Mouse (Mus musculus) urinary bladder, adult 2 months (tissue): ENCODE measurements at regions not wholly inside any gene's neighbourhood (a gene's known extent, or its start where the extent isn't known, plus 50 kb on each side); places are given as distances from the start of the nearest gene placed in this dataset.

Source experiments
- DNase-seq: peaks from one replicate; pipeline ENCODE4 v3.0.0; 2022; ENCODE audit warnings: low spot score

- no peak for DNase-seq
Observed at GRCm38 (mm10) chr12:35863141-35863540, 62.3 kb upstream of the Agr3 start.

GRCm38 (mm10) chr12:35853159-35853558, 72.3 kb upstream of the Agr3 start:
- DNase-seq, result no peak

DNA sequence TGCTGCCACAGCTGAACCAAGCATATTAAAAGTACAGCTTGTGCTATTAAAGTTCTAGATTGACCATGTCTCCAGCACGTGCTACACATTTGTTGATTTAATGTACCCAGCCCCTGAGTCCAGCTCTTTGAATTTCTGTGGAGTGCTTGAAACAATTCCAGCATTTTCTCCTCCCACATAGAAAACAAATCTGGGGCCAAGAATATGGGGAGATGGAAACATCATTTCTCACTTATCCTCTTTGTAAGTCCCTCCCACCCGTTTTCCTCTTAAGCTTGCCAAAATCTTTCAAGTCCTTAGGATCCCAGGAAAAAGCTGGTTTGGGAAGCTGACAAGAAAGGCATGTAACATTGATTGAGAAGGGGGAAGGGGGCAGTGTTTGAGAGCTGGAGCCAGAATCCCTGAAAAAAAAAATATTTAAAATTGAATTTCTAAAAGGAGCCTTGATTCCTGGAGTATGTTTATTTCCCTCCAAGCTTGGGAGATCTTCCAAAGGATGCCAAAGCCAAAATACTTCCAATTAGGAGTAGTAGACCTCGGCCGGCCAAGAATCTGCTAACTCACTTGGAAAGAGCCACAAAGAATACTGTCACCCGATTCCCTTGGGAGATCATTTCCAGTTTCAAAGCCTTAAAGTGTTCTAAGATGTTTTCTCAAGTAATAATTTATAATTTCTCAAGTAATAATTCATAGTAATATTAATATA, 78.4 kb upstream of the Agr3 start:
- no peak for DNase-seq

GRCm38 (mm10) chr12:35836946-35837345, 88.5 kb upstream of the Agr3 start:
- no peak for DNase-seq

- DNase-seq, result no peak
Observed at GRCm38 (mm10) chr12:35833285-35833684, 92.1 kb upstream of the Agr3 start.

GRCm38 (mm10) chr12:35831922-35832512, 93.4 kb upstream of the Agr3 start:
- no peak for DNase-seq

DNA sequence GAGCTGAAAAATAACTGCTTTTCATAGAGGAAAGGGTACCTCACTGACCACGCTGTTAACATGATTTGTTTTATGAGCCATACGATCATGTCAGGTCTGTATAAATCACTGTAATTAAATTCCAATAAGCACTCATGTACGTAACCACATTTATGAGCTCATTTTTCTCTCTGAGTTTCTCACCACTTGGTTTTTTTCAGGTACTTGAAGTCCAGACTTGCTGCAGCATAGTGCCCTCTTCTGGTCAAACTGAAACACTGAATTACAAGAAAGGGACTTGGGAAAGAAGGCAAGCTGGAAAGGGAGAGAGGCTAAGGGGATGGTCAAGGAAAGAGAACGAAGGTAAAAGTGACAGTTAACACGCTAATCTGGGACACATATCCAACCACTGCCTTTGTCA, 94.2 kb upstream of the Agr3 start:
- no peak for DNase-seq

DNA sequence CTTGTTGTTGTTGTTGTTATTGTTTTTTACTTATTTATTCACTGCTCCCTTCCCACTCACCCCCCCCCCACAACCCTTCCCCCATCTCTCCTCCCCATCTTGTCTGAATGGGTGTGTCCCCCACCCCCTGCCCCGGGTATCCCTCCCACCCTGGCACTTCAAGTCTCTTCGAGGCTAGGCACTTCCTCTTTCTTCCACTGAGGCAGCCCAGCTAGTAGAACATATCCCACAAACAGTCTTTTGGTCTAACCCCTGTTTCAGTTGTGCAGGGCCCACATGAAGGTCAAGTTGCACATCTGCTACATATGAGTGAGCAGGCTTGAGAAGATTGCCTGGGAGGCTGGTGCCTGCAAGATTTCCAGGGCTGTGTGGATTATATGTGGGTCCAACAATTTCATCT, 97.6 kb upstream of the Agr3 start:
- no peak for DNase-seq

DNA sequence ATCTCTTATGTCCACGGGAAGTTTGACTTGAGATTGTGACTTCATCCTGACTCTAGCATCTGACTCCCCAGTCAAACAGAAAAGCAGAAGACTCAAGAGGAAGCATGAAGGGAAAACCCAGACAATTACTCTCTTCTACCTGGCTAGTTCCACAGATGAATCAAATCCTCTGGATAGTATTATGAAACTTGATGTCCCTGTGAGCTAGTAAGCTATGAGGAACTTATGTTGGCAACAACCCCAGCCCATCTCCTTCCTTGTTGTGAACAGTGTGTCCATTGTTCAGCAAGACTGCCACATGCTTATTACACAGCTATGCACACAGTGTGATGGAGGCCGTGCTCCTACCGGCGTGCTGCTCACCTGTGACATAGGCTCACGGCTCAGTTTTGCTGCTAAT, 98.4 kb upstream of the Agr3 start:
- no peak for DNase-seq

DNA sequence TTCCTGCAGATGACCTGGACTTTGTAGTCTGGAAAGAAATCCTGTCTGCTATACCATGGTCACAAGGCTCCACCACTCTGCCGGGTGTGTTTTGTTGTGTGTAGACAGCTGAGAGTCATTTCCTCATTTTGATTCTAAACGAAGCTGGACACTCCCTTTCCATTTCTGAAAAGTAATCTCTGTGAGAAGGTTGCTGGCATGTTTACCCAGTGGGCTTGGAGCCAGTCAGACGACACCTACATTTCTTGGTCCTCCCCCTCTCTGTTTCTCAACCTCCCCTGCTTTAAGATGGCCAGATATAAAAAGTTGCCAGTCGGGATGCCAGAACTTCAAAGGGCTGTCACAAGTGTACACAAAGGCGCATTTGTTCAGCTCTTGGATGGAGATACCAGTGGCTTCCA, 100.8 kb upstream of the Agr3 start:
- peak; percentile 28 for DNase-seq

GRCm38 (mm10) chr12:35799261-35799660, 126.2 kb upstream of the Agr3 start:
- DNase-seq, result no peak

DNA sequence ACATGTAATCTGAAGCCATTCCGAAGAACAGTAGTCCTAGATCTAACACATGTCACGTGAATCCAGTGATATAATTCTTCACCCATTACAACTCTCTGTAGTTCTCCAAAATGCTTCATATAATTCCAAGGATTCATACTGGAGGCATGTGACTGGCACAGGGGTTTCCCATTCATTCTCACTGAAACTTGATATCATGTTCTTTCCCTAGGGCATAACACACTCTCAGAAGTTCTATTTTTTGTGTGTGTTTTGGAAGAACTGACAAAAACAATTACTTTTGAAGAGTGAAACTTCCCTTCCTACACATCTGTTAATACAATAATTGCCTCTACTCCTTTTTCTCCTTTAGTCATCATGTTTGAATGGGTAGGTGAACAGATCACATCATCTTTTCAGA, 150.0 kb upstream of the Agr3 start:
- no peak for DNase-seq

DNA sequence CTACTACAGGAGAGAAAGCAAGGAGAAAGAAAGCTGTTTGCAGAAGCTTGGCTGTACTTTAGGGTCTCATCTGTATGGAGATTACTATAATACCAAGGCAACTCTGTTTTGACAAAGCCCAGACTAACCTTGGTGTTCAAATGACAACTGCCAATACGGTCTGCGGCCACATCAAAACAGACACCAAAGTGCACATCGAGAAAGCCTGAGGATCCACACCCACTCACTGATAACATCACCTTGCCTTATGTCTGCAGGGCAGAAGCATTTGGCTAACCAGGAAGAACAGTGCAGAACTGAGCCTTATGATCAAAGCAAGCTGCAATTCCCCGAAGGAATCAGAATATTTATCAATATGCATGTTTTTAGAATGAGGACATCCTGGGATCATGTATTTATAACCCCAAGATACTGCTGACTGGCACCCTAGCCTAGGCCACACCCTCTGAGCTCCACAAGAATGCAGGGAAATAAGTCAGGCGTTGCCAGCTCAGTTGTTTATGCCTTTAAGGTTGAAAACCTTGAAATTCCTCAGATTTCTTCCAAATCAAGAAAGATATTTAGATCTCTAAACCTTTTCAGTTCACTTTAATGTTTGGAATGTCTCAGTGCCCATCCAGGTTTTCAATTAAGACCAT, 154.9 kb upstream of the Agr3 start:
- no peak for DNase-seq

DNA sequence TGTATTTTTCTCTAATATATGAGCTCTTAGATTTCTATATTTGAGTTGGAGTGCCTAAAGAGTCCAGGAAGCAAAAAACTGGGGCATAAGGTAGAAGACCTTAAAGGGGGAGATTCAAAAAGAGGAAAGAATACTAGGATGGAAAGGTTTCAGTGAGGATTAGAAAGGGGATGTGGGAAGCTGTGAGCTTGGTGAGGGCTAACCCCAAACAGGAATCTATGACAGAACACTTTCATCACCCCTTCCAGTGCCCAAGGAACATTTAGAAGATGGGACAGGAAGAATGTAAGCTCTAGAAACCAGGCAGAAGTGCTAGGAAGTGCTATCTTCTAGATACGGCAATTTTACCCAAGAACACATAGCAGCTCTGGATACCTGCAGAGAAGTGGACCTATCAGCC, 166.5 kb upstream of the Agr3 start:
- no peak for DNase-seq

DNA sequence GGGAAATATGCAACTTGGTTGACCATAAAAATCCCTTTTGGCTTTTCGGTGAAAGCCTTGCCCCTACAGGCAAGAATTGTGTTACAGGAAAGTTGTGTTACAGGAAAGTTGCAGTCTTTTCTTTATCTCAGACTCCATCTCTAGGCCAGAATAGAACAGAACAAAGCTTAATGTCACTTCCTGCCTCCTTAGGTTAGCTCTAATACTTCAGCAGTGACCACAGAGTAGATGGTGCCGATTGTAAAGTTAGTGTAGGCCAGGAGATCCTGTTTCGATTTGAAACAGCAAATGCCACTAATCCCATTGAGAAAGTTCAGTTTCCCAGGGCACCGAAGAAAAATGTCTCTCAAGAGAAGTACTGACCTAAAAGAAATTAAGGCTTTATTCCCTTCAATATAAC, 170.3 kb upstream of the Agr3 start:
- DNase-seq, result no peak

DNA sequence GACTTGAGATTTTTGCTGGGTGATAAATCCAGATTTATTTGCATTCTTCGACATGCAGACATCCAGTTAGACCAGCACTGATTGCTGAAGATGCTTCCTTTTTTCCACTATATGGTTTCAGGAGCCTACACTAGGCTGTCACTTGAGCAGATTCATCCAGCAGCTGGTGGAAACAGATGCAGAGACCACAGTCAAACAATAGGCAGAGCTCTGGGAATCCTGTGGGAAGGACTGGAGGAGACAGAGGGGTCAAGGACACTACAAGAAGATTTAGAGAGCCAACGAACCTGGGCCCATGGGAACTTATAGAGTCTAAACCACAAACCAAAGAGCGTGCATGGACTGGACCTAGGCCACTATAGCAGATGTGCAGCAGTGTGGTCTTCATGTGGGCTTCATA, 177.4 kb upstream of the Agr3 start:
- DNase-seq, result no peak

DNA sequence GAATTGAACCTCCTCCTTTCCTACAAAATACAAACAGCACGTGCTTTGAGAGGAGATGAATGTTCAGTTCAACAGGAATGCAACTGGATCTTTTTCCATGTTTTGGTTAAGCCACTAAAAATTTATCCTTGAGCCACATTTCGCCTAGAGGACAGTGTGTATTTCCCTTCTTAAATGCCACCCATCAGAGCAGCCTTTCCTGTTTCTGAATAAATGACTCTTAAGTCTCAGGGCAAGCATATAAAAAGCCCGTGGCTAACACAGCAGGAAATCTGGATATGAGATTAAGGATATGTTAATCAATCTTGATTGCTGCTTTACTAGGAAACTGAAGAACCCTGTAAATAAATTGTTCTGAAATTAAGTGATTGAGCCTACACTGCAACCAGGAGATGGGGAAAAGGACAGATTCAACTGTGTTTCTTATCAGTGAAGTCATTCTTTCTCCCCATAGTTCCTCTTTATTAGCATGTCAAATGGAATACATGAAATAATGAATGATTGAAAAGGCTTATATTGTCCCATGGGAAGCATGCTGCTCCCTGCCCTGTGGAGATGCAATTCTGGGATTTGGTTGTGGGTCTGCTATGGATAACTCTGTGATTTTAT, 178.6 kb upstream of the Agr3 start:
- no peak for DNase-seq

GRCm38 (mm10) chr12:35742729-35743128, 182.7 kb upstream of the Agr3 start:
- DNase-seq, result no peak

GRCm38 (mm10) chr12:35736427-35736826, 189.0 kb upstream of the Agr3 start:
- no peak for DNase-seq

- no peak for DNase-seq
Observed at GRCm38 (mm10) chr12:35735002-35735401, 190.4 kb upstream of the Agr3 start.

- no peak for DNase-seq
Observed at GRCm38 (mm10) chr12:35734371-35734770, 191.0 kb upstream of the Agr3 start.

DNA sequence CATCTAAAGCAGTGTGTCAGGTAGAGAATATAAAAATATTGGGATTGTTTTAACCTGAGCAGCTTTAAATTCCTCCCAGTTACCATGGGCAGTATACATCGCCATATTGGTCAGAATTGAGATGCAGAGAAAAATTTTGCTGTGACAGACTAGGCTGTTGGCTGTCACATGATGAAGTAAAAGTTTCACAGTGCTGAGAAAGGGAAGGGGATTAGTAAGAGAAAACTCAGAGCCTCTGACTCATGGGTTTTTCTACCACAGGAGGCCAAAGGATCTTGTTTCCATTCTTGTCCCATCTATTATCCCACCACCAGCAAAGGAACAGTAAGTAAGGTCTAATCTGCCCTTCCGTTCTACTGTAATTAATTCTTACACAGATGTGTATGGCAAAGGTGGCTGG, 191.8 kb upstream of the Agr3 start:
- no peak for DNase-seq

GRCm38 (mm10) chr12:35725910-35726309, 191.1 kb upstream of the Ahr start:
- no peak for DNase-seq
